Mouse (Mus musculus) olfactory bulb, adult 2 months (tissue): ENCODE results near the gene Ticrr.

Source experiments
- CTCF ChIP-seq: fragments of 200-500 bp; IDR thresholded peaks from 2 replicates; pipeline ENCODE4 v1.5.1; 2012; ENCODE audit warnings: low read depth, mild to moderate bottlenecking, low read length, moderate library complexity; ENCODE audit not compliant: insufficient read depth
- POLR2A ChIP-seq: fragments of 200-500 bp; IDR thresholded peaks from 2 replicates; pipeline ENCODE4 v1.6.1; 2012; ENCODE audit warnings: mild to moderate bottlenecking, low read depth, low read length, moderate library complexity; ENCODE audit not compliant: insufficient read depth

DNA sequence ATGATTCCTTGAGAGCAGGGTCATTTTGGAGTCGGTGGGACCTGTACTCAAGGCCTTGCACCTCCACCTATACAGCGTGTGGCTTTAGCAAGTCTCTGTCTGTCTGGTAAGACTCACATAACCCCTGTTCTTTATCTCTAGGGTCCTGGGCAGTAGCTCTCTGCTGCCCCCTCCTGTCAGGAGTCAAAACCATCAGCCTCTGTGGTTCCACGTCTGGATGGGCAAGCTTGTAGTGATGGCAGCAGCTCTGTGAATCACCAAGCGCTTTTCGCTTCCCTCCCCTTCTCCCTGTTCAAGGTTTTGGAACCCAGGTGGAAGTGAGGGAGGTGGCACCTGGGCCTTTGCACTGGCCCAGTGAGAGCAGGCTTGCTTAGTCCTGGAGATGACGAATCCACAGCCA lies 68.2 kb downstream of the Ticrr start:
- TF ChIP-seq POLR2A (no peak), CTCF (0 out of 2 replicates have a peak, but pooled peaks have one; percentile 11)
